Mouse (Mus musculus) bone marrow, adult 2 months (tissue): ENCODE results near the gene Ttll9.

Experiments used
- CTCF ChIP-seq: fragments of 200-500 bp; IDR thresholded peaks from 2 replicates; pipeline ENCODE4 v1.5.1; 2011; ENCODE audit warnings: low read length, control low read depth; ENCODE audit not compliant: control insufficient read depth, insufficient read depth
- POLR2A ChIP-seq: fragments of 200-500 bp; IDR thresholded peaks from 2 replicates; pipeline ENCODE4 v1.6.1; 2011; ENCODE audit warnings: low read depth, mild to moderate bottlenecking, control low read depth, low read length, borderline replicate concordance; ENCODE audit not compliant: control insufficient read depth

DNA sequence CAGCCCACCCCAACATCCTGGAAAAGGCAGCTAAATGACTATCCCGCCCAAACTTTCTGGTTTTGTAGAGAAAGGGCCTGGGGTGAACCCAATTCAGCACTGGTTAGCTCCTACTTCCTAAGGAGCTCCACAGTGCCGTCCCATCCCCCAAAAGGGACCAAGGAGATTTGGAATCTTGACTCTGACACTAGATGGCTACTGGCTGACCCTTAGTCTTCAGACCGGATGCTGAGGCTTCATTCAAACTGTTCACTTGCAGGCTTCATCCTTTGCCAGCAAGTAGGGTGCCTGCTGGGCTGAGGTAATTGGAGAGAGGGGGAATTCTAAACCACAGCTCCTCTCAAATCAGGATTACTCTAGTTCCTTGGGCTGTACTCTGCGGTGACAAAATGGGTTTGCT, 70.7 kb downstream of the Ttll9 start:
- TF ChIP-seq POLR2A = no peak
- no peak for TF ChIP-seq CTCF
